Mouse (Mus musculus) MN1 (cell line): ENCODE results near the gene Meis2.

Source experiments
- DNase-seq: peaks from one replicate; pipeline ENCODE4 v3.0.0-alpha.2; 2016; ENCODE audit warnings: low spot score

The Meis2 gene

GRCm38 (mm10) chr2:116068461-116068860 lies 2.8 kb upstream of the Meis2 start:
- no peak for DNase-seq

GRCm38 (mm10) chr2:116067711-116068110 lies 2.1 kb upstream of the Meis2 start:
- peak; percentile 61 for DNase-seq

DNA sequence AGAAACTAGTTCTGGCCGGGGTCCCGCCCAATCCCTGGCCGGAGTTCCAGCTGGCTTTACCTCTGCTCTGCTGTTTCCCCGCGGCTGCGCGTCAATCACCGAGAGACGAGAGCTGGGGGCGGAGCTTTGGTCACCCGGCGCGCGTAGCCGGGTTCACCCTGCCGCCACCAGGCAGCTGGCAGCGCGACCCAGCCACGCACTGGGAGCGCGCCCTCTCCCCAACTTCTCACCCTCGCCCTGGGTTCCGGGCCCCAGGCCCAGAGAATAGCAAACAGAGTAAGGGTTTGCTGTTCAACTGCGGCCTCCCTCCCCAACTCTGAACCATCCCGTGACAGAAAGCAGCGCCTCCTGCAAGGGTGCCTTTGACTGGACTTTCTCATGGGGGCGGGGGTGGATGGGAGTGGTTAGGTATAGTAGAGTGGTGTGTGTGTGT lies 1.4 kb upstream of the Meis2 start:
- DNase-seq: peak; percentile 93

DNA sequence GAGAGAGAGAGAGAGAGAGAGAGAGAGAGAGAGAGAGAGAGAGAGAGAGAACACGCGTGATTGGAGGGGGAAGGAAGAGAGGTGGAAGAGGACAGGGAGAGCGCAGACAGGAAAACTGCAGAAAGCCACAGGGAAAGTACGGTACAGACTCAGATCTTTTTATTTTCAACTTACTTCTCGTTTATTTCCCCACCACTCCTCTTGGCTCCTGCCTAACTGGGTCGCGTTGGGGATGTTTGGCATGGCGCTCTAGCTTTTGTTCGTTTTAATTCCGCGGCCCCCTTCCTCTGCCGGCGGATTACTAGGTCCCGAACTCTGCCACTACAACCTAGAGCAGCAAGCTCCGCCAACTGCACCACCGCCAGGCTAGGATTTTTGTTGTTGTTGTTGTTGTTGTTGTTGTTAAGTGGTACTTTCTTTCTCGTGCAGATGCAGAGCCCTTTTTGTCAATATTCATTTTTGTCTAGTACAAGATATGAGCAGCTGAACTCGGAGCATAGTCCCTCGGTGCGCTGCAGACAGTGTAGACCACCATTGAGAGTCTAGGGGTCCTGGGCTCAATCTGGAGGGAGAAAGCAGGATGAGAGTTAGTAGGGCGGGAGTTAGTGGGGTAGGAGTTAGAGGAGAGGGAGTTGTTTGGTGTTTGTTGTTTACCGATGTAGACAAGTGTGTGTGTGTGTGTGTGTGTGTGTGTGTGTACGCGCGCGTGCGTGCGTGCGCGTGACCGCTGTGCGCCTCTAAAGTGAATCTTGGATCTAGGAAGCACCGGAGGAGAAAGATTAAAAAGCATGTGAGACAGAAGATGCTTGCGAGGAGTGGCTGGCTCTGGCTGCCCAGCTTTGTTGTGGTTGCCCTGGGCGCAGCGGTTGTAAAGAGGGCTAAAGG lies 660 bp upstream of the Meis2 start:
- DNase-seq: peak; percentile 53

DNA sequence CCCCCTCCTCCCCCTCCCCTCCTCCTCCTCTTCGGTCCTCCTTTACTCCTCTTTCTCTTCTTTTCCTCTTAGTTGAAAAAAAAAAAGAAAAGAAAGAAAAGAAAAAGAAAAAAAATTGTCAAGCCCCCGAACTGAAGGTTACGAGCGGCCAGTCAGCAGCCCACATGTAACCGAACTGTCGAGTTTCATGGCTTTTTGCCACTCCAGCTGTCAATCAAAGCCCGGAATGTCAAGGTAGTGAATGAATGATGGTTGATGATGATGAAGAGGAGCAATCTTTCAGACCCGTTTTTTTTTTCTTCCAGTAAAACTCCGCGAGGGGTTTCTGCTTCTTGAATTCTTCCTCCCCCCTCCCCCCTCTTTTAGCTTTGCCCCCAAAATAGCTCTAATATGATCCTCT lies 582 bp downstream of the Meis2 start:
- DNase-seq: peak; percentile 36

DNA sequence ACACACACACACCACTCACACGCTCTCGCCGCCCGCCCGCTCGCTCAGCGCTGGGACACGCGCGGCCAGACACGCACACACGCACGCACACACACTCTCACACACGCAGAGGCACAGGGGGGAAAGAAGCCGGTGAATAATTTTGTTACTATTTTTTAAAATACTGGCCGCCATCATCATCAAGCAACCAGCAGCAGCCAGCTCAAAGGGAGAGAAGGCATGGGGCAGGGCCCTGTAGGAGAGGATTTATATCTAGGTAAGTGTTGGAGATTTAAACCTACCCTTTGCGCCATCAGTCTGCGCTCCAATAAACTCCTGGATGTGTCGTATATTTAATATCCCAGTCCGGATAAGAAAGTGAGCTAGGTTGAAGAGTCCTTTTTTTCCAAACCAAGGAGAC lies 1.1 kb downstream of the Meis2 start:
- peak; percentile 63 for DNase-seq

- peak; percentile 70 for DNase-seq
Observed at GRCm38 (mm10) chr2:116063819-116064293, 1.8 kb downstream of the Meis2 start.

DNA sequence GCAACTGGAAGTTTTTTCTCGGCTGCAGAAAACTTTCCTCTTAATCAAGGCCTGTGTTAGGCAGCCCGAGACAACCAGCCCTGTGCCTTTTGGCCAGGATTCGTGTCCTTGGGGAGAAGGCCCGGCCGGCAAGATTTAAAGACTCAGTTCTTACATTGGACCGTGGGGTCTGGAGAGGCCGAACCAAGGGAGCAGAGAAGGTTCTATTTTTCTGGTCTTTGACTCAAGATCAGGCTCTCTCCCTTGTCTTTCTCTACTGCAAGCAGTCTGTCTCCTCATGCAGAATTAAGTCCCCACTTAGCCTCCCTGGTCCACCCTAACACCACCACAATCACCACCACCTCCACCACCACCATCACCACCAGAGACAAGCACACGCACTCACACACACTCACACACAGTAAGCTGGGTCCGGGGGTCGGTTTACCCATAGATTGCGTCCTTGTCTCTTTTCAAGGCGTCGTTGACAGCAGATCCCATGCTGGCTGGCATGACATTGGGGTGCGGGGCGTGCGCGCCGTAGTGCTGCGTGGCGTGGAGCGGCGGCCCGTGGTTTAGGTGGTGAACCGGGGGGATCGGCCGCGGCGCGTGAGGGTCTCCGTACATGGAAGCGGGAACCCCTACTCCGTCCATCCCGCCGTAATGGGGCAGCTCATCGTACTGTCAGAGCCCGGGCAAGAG lies 2.7 kb downstream of the Meis2 start:
- peak; percentile 41 for DNase-seq

- DNase-seq: no peak
Observed at GRCm38 (mm10) chr2:116062251-116062651, 3.4 kb downstream of the Meis2 start.

GRCm38 (mm10) chr2:116061401-116062021 lies 4.1 kb downstream of the Meis2 start:
- DNase-seq: no peak

- DNase-seq: no peak
Observed at GRCm38 (mm10) chr2:116060701-116061400, 4.8 kb downstream of the Meis2 start.

GRCm38 (mm10) chr2:116060210-116060609 lies 5.4 kb downstream of the Meis2 start:
- no peak for DNase-seq

DNA sequence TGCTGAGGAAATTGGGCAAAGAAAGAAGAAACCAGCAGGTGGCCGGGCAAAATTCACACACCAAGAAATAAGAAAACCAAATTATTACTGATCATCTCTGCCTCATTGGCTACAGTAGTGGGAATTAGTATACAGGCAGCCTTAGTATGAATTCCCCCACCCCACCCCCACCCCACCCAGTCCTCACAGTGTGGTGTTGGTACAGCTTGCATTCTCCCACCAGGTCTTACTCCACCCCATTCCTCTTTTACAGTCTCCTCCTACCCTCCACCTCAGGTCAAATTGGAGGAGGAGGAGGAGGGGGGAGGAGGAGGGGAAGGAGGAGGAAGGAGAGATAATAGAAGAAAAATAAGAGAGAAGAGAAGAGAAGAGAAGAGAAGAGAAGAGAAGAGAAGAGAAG lies 6.0 kb downstream of the Meis2 start:
- DNase-seq: no peak

DNA sequence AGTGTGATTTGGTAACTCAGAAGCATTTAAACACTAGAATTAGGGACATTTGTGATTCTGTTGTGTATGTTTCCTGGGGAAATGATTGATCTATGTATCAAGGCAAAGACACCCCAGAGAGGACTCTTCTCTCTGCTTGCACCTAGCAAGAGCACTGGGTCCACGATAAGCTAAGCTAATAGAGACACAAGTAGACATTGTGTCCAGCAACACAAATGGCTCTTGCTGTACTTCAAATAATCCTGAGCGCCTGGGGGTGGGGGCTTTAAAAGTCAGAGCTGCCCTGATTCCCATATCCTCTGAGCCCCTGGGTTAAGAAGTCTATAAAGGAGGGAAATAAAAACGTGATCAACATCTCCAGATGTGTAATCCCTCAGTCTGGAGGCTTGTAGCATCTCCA lies 6.6 kb downstream of the Meis2 start:
- DNase-seq: no peak

- DNase-seq: no peak
Observed at GRCm38 (mm10) chr2:116058511-116058910, 7.1 kb downstream of the Meis2 start.

- no peak for DNase-seq
Observed at GRCm38 (mm10) chr2:116056826-116057225, 8.8 kb downstream of the Meis2 start.

DNA sequence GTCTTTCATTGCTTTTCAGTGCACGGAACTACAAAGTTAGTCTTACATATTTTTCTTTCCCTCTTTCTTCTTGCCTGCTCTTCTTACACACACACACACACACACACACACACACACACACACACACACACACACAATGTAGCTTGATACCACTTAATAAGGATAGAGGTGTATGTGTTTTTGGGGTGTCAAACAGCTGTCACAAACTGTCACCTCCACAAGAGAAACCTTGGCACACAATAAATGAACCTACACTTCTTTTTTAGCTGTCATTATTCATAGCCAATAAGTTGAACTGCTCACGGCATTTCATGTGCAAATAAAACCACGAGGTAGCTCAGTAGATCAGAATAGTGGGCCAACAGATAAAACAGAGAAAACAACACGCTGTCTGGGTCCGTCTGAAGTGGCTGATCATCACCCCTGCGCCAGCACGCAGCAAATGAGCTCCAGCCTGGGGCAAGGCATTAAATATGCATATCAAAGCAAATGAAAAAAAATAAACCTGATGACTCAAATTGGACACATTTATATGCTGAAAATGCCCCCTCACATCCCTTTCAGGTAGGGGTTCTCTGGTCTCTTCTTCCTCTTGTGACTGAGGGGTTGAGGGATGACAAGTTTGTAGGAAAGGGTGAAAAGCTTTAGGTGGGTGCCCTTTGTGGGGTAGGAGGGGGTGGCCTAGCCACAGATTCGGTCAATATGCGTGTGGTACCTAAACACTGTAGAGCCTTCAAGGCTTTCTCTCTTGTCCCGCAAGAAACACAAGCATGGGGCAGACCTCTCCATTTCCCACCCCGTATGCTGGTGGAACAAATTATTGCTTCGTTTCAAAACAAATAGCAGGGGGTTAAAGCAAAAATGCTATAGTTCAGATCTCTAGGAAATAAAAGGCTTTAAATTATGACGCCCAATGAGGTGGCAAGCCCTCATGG lies 9.7 kb downstream of the Meis2 start:
- DNase-seq: no peak

DNA sequence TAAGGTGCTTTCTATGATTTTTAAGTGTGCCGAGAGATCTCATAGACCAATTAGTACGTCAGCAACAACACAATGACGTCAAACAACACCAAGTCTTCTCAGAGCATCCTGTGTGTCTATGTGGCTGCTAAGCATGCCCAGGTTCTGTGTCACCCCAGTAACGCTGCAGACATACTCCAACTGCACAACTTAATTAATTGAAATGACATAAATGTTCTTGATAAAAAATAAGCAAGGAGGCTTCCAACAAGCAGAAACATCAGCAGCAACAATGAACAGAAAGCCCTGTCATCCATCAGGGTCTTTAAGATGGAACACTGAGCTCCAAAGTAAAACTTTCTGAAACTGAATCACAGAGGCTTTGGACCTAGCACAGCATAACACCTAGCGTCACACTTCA lies 11.7 kb downstream of the Meis2 start:
- DNase-seq: no peak

- no peak for DNase-seq
Observed at GRCm38 (mm10) chr2:116052688-116053421, 12.8 kb downstream of the Meis2 start.

DNA sequence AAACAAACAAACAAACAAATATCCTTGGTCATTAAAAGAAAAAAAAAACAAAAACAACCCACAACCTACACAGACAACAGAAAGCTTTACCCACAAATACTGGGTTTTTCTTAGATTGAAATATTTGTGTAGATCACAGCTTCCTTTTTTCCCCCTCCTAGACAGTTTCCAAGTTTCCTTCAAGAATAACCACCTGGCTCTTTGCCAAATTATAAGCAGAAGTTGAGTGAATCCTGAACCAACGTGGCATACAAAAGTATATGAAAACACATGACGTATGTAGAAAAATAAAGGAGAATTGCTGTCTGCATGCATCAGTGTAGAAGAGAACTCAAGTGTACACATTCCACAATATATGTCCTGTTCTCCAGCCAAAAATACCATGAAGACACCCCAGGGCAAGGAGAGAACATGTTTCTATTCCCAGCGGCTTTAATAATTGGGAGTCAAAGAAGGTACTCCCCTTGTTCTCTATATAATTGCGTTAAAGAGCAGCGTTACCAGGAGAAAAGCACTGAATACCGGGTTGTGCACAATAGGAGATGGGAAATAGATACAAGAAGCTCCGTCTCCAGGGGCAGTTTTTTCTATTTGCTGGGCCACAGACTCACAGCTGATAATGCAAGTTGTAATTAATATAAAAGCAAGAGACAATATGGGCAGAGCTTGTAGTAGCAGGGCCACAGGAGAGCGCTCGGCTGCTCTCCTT lies 13.6 kb downstream of the Meis2 start:
- DNase-seq: no peak
